Mouse (Mus musculus) lung, adult 2 months (tissue): Measurements from ENCODE around the gene Htatip2. TPM values are rescaled to one million over a fixed set of nuclear protein-coding genes. Genes with fewer than 3 reads are reported as not detected.

Experiments
- DNase-seq: peaks from one replicate; pipeline ENCODE4 v3.0.0; 2022
- H3K4me1 ChIP-seq: fragments of 200-500 bp; 2 replicates; pipeline ENCODE4 v1.6.1; 2011; ENCODE audit warnings: low read length; ENCODE audit not compliant: control insufficient read depth, insufficient read depth
- H3K4me3 ChIP-seq: fragments of 200-500 bp; replicated peaks from 2 replicates; pipeline ENCODE3; 2011; ENCODE audit warnings: low read depth, mild to moderate bottlenecking, control low read depth, low read length; ENCODE audit errors: extremely low read depth
- CTCF ChIP-seq: fragments of 200-500 bp; IDR thresholded peaks from 2 replicates; pipeline ENCODE4 v1.5.1; 2011; ENCODE audit warnings: mild to moderate bottlenecking, low read length, control low read depth; ENCODE audit not compliant: insufficient read depth
- POLR2A ChIP-seq: fragments of 200-500 bp; IDR thresholded peaks from 2 replicates; pipeline ENCODE4 v1.6.1; 2011; ENCODE audit warnings: low read depth, mild to moderate bottlenecking, control low read depth, low read length, borderline replicate concordance; ENCODE audit errors: extremely low read depth
- WGBS: fragments of 180-500 bp; shearing (Covaris S2); methylation state at CpG from one replicate; pipeline ENCODE4 v1.1.7; 2018; 5-methylcytosine and 5-hydroxymethylcytosine counted together
- polyA plus RNA-seq: library from polyadenylated mRNA; depleted of rRNA; stranded (reverse); fragments of >200 nt; gene quantifications from 2 replicates; pipeline ENCODE4 v1.2.3, GENCODE M21; 2012

Htatip2 gene
- polyA plus RNA-seq, 1 experiment, result 11.7 TPM

GRCm38 (mm10) chr7:49785141-49785540, 26.2 kb downstream of the Htatip2 start:
- no peak for DNase-seq
- no peak for TF ChIP-seq POLR2A
- no peak for TF ChIP-seq CTCF
- no peaks in the 10 kb centered on the region for H3K4me1 ChIP-seq
- H3K4me3 ChIP-seq, result no peak overlapping the region
- 93% methylated on average over 7 of the region's 7 CpGs for WGBS

- 75% methylated on average over 12 of the region's 12 CpGs for WGBS
- DNase-seq, result peak; percentile 9
- TF ChIP-seq POLR2A (no peak), CTCF (peak; percentile 39; the same call in 1 of the 2 replicates)
Measured at GRCm38 (mm10) chr7:49786618-49787382, 27.9 kb downstream of the Htatip2 start.

GRCm38 (mm10) chr7:49787383-49787645, 28.4 kb downstream of the Htatip2 start:
- Histone ChIP-seq H3K4me1 (no peaks in the 10 kb centered on the region), H3K4me3 (no peak overlapping the region)
- no peak for DNase-seq
- 96% methylated on average over 3 of the region's 3 CpGs for WGBS
- no peak for TF ChIP-seq POLR2A
- no peak for TF ChIP-seq CTCF

More at GRCm38 (mm10) chr7:49786618-49787382, 27.9 kb downstream of the Htatip2 start:
- Histone ChIP-seq H3K4me1 (no peaks in the 10 kb centered on the region), H3K4me3 (no peak overlapping the region)

GRCm38 (mm10) chr7:49794304-49794703, 35.4 kb downstream of the Htatip2 start:
- no peak overlapping the region for H3K4me3 ChIP-seq
- no peak for DNase-seq
- H3K4me1 ChIP-seq, result no peaks in the 10 kb centered on the region
- no peak for TF ChIP-seq CTCF
- no peak for TF ChIP-seq POLR2A
- WGBS, result 78% methylated on average over 2 of the region's 2 CpGs

GRCm38 (mm10) chr7:49797171-49797570, 38.3 kb downstream of the Htatip2 start:
- no peak for DNase-seq
- WGBS, result 42% methylated on average over 1 of the region's 1 CpGs
- no peak overlapping the region for H3K4me3 ChIP-seq
- no peaks in the 10 kb centered on the region for H3K4me1 ChIP-seq
- TF ChIP-seq POLR2A (no peak), CTCF (no peak)

GRCm38 (mm10) chr7:49803511-49803910, 44.6 kb downstream of the Htatip2 start:
- TF ChIP-seq POLR2A, result no peak
- no peak for TF ChIP-seq CTCF
- DNase-seq, result no peak
- 91% methylated on average over 6 of the region's 6 CpGs for WGBS
- H3K4me3 ChIP-seq, result no peak overlapping the region
- no peaks in the 10 kb centered on the region for H3K4me1 ChIP-seq

- TF ChIP-seq CTCF (no peak), POLR2A (no peak)
- no peak for DNase-seq
- no peak overlapping the region for H3K4me3 ChIP-seq
- no peaks in the 10 kb centered on the region for H3K4me1 ChIP-seq
- WGBS, result 62% methylated on average over 5 of the region's 5 CpGs
Measured at GRCm38 (mm10) chr7:49804638-49805165, 45.8 kb downstream of the Htatip2 start.

- TF ChIP-seq POLR2A (no peak), CTCF (no peak)
- 67% methylated on average over 3 of the region's 3 CpGs for WGBS
- no peak for DNase-seq
Measured at GRCm38 (mm10) chr7:49805618-49806017, 46.7 kb downstream of the Htatip2 start.

GRCm38 (mm10) chr7:49807093-49807682, 48.3 kb downstream of the Htatip2 start:
- no peak for DNase-seq
- 65% methylated on average over 9 of the region's 9 CpGs for WGBS
- H3K4me3 ChIP-seq, result no peak overlapping the region
- TF ChIP-seq CTCF, result no peak
- TF ChIP-seq POLR2A, result no peak
- no peaks in the 10 kb centered on the region for H3K4me1 ChIP-seq

More at GRCm38 (mm10) chr7:49805618-49806017, 46.7 kb downstream of the Htatip2 start:
- Histone ChIP-seq H3K4me1 (no peaks in the 10 kb centered on the region), H3K4me3 (no peak overlapping the region)
